Mouse (Mus musculus): ENCODE measurements around the gene Ccl9.

Gene Ccl9

DNA sequence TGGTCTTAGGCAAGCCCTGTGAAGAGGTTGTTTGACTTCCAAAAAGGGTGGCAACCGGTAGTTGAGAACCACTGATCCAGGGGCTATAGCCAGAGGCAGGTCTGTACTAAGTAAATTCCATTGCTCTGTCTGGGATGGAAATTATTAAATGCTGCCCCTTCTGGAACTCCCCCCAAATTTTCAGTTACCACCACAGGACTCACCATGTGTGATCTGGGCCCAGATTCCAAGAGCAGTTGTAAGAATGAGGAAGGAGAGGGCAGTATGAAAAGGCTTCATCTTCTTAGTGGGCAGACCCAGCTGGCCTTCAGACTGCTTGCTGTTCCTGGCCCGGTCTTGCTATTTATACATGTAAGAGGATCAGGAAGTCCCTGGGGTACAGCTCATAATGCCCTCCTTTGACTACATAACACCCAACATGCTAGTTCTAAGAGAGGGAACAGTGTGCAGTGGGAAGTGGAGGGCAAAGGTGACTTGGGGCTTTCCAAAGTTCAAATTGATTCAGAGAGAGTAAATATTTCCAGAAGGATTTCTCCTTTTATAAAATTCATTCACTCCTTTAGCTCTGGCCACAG lies at the start of gene Ccl9:
Gene Ccl9, minus strand, starts transcription at position 451 of the 575 bp plus-strand sequence.
- no peak for DNase-seq (ENCODE audit: low spot score)

DNA sequence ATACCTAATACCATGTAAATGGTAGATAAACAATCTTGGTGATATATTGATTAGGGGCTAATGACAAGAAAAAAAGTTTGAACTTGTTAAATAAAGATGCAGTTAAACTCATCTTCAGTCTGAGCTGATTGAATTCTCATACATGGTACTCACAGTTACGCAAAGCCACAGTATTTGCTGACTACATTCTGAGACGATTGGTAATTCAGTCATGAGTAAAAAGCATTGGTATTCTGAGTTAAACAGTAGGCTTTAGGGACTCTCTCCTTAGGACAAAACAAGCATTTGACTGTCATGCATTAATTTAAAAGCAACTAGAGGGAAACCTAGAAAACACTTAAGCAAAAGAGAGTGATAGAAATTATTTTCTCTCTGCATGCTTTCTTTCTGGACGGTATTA lies 45.1 kb upstream of the Ccl9 start:
- DNase-seq (ENCODE audit: low spot score), result no peak

DNA sequence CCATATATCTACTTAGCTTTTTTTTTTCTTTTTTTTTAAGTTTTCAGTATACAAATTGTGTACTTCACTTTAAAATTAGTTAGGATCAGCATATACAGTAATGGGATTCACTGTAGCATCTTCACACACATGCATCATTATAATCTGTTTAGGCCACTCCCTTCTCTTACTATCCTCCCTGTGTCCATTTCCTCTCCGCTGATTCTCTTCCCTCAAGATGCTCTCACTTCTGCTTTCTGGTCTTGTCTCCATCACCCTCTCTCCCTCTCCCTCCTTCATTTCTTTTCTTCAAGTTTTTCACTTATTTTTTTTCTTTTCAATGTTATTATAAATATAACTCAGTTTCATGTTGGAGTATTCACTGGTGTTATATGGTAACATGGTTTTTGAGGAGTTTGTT lies 40.6 kb upstream of the Ccl9 start:
- no peak for DNase-seq (ENCODE audit: low spot score)

DNA sequence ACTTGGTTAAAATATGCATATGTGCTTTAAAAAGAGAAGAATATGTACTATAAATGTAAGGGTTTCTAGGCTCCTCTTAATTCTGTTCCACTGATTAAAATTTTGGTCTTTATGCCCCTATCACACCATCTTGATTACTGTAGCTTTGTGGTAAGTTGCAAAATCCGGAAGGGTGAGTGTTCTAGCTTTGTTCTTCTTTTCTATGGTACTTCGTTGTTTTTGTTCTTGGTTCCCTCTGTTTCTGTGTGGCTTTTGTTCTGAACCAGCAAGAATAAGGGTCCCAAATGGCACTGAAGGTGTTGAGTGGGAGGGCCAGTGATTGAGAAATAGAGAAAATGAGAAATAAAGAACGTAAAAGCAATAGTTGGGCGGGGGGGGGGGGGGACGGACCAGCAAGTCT lies 39.8 kb upstream of the Ccl9 start:
- DNase-seq (ENCODE audit: low spot score), result no peak

DNA sequence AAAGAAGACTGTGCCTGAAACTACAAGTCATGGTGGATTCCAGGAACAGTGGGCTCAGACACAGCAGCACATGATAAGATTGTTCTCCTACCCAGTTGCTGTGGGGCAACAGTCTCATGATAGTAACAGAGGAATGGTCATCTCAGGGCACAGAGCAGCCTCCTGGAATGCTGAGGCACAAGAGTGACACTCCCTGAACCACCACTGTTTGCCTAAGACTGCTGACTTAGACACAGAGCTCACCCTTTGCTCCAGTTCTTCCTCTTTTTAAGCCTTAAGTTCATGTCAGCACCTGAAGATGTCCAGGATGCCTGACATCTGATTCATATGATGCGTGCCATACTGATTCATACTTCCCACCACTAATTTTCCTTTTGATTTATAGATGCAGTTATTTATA lies 38.1 kb upstream of the Ccl9 start:
- DNase-seq (ENCODE audit: low spot score), result no peak

DNA sequence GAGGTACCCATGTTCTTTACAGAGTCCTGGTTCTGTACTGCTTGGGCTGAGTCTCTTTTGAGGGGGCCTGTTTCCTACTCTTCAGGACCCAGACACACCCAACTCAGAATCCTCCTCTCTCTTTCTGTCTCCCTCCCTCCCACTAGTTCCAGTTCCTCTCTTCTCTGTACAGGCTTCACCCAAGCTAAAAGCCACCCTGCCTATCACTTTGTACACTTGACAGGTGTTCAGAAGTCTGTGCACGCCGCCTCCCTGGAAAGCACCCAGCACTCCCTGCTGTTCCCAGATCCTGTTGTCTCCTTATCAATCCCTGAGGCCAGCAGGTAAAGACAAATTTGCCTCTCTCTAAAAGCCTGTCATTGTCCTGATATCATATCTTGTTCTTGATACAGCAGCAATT lies 32.5 kb upstream of the Ccl9 start:
- no peak for DNase-seq (ENCODE audit: low spot score)

DNA sequence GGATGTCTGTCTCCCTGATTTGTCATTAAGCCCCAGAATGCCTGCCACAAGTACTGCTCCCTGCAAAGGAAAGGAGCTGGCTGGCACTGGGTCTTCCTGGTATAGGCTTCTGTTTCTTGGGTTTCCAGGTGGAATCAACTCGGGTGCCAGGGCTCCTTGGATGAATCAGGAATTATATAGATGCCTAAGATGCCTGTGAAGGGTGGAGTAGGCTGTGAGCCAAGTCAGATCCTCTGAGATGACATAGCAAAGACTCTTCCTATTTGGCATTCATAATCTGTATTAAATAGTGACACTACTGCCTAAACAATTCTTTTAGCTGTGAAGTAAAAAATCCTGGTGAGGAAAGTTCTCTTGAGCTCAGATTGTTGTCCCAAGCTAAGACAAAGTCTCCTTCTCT lies 28.0 kb upstream of the Ccl9 start:
- DNase-seq (ENCODE audit: low spot score), result no peak

DNA sequence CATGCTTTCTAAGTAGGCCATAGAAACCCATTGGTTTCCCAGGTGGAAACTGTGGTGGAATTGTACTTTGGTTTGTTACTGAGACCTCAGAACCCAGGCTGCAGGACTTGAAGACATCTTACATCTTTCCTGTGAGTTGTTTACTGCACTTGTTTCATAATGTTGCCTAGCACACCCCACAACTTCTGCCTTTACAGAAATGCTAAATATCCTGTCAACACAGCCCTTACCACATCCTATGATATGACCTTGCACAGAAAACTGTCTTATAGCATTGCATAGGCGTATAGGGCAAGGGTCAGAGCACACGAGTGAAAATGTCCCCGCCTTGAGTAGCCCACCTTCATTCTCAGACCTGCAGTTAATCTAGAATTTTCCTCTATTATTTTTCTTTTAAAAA lies 27.1 kb upstream of the Ccl9 start:
- no peak for DNase-seq (ENCODE audit: low spot score)

DNA sequence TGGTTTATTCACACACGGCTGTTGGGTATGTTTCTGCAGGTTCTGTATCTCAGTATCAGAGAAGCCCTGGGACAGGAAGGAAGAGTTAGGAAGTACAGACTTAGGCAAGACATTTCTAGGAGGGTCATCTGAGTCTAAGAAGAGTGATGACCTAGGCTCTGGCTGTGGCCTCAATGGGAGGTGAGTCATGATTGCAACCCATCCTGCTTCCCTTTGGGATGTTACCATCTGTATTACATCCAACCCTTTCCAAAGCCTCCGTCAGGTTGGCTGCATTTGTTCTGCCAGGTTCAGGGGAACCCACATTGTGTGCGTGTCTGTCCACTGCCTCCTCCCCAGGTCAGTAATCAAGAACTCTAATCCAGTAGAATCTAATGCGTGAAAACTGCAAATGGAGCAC lies 26.3 kb upstream of the Ccl9 start:
- DNase-seq (ENCODE audit: low spot score), result no peak

DNA sequence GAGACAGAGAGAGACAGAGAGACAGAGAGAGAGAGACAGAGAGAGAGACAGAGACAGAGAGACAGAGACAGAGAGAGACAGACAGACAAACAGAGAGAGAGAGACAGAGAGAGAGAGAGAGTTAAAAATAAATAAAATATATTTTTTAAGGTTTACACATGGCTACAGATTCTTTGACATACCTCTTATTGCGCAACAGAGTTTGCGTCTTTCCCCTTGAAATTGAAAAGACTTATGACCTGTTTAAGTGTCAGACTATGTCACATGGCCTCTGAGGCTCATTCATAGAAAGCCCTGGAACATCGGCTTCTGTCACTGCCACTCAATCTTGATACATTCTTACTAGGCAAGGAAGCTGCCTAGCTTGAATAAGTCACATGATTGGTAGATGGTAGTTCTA lies 25.0 kb upstream of the Ccl9 start:
- DNase-seq (ENCODE audit: low spot score), result no peak

DNA sequence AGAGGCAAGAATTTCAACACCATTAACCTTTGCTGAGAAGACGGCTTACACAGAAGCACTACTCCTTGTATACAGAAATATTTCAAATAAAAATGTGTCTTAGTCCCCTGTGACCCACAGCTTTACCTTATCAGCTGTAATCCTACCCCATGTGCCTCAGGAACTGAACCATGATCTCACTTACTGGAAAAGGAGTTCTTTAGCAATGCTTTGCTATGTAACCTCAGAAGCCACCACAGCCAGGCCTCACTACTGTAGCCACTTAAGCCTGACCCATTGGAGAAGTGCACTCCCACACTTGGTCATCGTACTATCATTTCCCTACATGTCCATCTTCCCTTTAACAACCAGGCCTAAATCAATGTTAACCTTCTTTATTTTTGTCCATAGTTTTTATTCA lies 22.1 kb upstream of the Ccl9 start:
- no peak for DNase-seq (ENCODE audit: low spot score)

DNA sequence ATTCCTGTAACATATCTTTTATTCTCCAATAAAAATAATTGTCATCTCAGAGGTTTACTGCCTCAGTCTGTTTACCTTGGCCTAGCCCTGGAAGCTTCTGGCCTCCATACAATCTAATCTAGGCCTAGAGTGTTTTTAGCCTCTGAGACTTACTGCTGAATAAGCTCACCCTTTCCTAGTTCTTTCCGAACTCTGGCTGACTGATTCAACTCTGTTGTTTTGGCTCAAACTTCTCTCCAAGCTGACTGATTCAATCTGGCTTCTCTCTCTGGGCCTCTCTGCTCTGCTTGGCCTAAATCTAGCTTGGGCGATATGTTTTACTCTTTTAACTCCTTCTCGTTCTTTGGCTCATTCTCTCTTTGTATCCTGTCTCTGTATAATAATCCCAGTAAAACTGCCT lies 20.6 kb upstream of the Ccl9 start:
- DNase-seq (ENCODE audit: low spot score), result no peak

DNA sequence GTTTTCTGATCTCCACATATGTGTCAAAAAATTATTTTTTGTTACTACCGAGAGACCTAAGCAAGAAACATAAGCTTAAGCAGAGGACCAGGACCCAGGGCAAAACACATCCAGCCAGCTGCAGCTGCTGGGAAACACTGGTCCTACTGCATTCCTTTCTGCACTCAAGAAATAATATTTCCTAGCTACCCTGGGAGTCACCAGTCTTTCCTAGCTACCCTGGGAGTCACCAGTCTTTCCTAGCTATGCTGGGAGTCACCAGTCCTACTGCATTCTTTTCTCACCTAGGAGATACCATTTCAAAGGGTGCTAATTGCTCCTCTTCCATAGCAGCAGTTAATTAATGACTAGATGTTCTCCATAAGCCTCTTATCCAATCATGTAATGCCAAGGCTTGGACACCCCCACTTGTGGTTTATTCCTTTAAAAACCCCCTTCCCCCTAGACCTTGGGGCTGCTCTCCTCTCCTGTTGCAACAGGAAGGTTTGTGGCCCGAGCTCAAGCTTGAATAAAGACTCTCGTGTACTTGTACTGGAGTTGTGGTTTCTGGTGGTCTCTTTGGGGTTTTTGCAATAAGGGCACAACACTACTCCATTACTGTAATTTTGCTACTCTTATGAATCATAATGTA lies 19.9 kb upstream of the Ccl9 start:
- no peak for DNase-seq (ENCODE audit: low spot score)

DNA sequence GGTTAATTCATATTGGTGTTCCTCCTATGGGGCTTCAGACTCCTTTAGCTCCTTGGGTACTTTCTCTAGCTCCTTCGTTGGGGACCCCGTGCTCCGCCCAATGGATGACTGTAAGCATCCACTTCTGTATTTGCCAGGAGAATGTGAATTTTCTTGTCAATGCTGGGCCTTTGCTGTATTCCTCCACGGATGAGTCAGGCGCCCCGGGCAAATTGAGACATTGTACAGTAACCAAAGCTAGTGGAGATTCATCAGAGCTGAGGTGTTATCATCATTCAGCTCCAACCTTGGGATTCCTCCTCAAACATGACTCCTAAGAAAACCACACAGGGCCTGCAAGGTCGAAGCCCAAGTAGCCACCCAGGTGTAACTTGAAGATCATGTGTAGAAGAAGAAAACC lies 19.4 kb upstream of the Ccl9 start:
- no peak for DNase-seq (ENCODE audit: low spot score)

DNA sequence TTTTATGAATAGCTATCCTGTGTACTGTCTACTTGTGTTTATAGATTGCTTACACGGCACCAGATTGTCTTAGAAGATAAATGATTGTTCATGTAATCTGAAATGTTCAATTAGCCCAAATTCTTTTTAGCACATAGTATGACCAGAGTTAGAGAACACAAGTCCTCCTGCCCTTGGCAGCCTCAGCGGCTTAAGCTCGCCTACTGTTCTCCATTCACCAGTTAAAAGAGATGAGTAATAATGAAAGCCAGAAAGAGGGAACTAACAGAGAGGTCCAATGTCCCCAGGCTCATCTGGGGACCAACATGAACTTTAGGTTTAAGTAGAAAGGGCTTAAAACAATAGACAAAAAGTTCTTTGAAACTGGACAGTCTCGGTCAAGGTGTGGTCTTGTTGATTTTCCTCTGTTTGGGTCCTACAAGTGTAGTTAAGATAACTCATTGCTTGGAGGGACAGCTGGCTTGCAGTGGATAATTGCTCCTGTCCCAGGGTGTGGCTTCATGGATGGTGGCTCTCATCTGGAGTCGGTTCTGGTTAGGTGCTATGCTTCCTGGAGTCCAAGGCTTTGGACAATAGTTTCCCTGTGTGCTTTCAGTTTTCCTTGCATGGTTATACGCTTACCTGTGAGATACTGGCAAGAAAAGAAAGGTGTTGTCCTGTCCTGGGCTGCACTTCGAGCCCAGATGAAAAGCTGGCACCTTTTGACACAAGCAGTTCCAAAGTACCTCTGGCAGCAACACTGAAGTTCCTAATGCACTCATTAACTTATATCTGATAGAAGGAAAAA lies 17.4 kb upstream of the Ccl9 start:
- DNase-seq (ENCODE audit: low spot score), result no peak

DNA sequence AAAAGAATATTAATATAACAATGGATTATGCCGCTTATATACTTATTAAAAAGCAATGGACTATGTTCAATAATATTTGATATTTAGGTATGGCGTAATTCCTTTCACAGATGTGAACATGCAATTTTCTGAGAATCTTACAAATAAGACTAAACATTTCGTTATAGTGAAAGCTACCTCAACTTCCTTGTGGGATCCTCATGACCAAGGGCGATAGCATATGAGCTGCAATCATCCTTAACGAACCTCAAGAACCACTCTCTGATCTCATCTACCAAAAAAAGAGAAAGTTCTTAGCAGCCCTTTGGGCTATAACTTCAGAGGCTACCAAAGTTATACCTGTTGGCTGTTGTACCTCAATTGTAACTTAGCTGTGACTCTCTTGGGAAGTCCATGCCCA lies 15.0 kb upstream of the Ccl9 start:
- no peak for DNase-seq (ENCODE audit: low spot score)

DNA sequence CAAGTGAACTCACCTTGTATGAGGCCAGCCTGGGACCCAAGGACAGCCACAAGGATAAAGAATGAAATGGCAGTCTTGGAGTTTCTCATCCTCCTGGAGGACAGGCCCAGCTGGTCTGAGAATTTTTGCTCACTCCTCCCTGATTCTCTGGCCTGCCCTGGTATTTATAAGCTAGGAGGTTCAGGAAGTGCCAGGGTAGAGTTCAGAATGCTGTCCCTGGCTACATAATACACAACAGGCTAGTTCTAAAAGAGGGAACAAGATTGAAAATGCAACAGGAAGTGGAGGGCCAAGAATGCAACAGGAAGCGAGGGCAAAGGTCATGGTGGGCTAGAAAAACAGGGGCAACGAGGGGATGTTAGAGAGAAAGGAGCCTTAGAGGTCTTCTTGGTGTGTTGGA lies 14.4 kb upstream of the Ccl9 start, which contains the start of gene Ccl6:
Gene Ccl6, minus strand, starts transcription at position 235 of the 400 bp plus-strand sequence.
- no peak for DNase-seq (ENCODE audit: low spot score)

DNA sequence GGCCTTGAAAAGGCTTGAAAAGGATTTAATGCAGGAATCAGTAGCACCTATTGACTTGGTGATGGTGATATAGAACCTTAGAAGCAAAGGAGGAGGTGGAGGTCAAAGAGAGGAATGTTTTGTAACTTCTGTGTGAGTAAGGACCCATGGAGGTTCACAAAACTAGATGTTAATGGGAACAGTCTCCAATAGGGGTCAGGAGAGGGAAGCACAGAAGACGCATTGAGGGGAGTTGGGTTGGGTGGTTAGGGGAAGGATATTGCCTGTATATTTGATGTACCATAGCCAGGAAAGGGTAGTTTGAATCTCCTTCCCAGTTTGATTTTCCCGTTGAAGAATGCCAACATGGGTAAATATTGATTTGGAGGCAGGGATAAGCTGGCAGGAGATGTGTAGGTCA lies 5.8 kb upstream of the Ccl9 start:
- no peak for DNase-seq (ENCODE audit: low spot score)

DNA sequence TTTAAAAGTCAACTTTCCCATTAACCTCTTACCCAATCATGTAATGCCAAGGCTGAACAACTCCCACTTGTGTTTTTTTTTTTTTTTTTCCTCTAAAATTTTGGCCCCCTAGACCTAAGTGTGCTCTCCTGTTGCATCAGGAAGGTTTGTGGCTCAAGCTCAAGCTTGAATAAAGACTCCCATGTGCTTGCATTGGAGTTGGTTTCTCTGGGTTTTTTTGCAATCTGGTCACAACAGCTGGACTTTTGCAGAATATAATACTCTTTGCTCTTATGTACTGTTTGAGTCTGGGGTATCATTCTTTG lies 5.0 kb upstream of the Ccl9 start:
- DNase-seq (ENCODE audit: low spot score), result no peak

DNA sequence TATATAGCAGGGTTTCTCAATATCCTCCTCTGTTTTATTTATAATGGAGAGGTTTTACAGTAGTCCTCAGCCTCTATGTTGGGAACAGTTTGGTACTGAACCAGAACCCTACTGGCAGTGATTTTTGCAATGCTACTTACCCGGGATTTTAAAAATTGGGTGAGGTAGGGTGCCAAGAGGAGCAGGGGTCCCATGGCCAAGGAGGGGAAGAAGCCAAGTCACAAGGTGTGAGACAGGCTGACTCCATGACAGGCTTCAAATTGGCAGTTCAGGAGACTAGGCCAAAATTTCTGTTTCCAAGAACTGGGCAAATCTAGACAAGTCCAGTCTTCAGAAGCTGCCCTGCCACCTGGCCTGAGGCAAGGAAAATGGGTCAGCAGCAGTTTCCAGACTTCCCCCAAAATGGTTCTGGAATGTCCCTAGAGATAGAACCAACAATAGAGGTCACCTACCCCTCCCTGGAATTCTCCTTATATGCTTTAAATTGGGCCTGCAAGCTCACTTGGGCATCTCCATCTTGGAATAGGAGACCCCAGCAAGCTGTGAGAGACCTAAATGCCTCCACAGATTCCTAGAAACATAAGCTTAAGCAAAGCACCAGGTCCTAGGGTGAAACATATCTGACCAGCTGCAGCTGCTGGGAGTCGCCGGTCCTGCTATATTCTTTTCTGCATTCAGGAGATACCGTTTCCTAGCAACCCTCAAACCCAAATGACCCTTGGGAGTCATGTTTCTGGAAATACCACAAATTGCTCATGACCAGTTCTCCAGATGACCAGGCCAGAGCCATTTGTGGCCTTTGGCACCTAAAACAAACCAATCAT lies 4.4 kb upstream of the Ccl9 start:
- no peak for DNase-seq (ENCODE audit: low spot score)

DNA sequence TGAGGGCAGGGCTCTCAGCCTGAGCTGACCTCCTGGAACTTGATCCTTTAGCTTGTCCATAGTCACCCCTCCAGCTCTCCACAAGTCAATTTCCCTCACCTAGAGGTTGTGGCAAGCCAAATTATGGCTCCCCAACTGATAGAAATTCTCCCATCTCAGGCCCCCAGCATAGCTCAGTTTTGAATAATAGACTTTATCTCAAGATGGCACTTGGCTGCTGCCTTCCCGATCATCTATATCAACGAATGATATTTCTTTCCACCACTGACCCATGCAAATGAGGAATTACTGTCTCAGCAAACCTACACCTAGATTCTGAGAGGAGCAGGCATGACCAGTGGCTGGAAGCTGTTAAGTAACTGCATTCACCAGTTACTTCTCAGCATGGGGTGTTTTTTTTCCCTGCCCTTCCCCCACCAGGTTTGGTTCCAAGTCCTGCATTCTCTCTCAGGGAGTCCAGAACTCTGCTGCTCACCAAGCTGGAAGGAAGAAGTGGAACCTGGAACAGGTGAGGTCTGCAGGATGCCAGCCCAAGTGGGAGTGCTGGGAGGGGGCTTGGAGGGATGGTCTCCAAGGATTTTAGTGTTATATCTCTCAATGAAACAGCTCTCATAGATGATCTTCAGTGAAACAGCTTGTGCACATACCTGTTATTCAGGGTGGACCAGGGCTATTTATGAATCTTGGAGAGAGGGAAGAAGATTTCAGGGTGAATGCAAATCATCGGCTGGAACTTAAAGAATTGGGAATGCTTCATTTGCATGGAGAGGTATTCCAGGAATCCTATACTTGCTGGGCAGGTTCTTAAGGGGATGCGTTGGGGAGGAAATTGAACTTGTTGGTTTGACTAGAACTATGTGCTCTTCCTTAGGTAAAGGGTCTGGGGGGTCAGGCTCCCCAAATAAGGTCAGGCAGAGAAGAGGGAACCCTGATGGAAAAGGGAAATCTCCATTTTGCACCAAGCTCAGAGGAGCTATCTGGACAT lies 3.5 kb upstream of the Ccl9 start:
- DNase-seq (ENCODE audit: low spot score), result no peak

Measured in T-cell, adult 2 months (primary cell).